Mouse (Mus musculus) heart, postnatal 0 days (tissue): ENCODE measurements around the gene Tcte2.

Source experiments
- CTCF ChIP-seq: IDR thresholded peaks from 2 replicates; pipeline ENCODE4 v1.5.1; 2016; ENCODE audit warnings: antibody characterized with exemption, control low read depth, low read depth
- EP300 ChIP-seq: IDR thresholded peaks from 2 replicates; pipeline ENCODE4 v1.6.1; 2016; ENCODE audit warnings: antibody characterized with exemption, low read depth

DNA sequence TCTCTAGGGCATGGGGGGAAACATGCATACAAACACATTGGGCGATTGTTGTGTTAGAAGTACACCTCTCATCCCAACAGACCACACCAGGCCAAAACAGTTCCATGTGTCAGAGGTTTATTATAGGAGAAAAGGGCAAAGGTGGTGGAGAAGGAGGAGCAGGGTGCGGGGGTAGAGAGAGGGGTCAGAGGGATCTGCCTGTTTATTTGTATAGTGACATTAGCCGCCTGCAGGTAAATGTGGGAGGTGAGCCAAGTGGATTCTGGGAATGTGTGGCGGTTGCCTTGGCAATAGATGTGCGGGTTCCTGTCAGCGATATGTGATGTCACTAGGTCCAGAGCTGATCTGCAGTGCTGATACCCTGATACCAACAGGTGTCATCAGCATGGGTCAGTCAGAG lies 45.3 kb downstream of the Tcte2 start:
- TF ChIP-seq CTCF (no peak), EP300 (no peak)
